Mouse (Mus musculus) intestine, embryonic 14.5 days (tissue): ENCODE data around the gene Nlrc4. TPM values are rescaled to one million over a fixed set of nuclear protein-coding genes. Genes with fewer than 3 reads are reported as not detected.

Source experiments
- ATAC-seq: fragments of 200-750 bp; cut with Nextera tagmentation; replicated peaks from 2 replicates; pipeline ENCODE4 v1.8.0; 2017; ENCODE audit warnings: low read depth, moderate number of reproducible peaks, moderate TSS enrichment, moderate library complexity; ENCODE audit not compliant: low FRiP score, low TSS enrichment
- DNase-seq: peaks from one replicate; pipeline ENCODE4 v3.0.0-alpha.2; 2018; ENCODE audit warnings: low spot score
- H3K27ac ChIP-seq: fragments of 300-500 bp; sonication (generic); 2 replicates; pipeline ENCODE4 v1.5.1; 2014; ENCODE audit warnings: low read depth, mild to moderate bottlenecking, control low read depth
- H3K27me3 ChIP-seq: fragments of 300-500 bp; sonication (generic); replicated peaks from 2 replicates; pipeline ENCODE4 v1.6.1; 2014; ENCODE audit warnings: low read length, control low read depth; ENCODE audit not compliant: control insufficient read depth, insufficient read depth
- H3K36me3 ChIP-seq: fragments of 300-500 bp; sonication (generic); 2 replicates; pipeline ENCODE4 v1.6.1; 2014; ENCODE audit warnings: low read length, control low read depth; ENCODE audit not compliant: control insufficient read depth, insufficient read depth
- H3K4me1 ChIP-seq: fragments of 300-500 bp; sonication (generic); replicated peaks from 2 replicates; pipeline ENCODE4 v1.6.1; 2014; ENCODE audit warnings: low read length, control low read depth, mixed read lengths; ENCODE audit not compliant: control insufficient read depth, insufficient read depth
- H3K4me2 ChIP-seq: fragments of 300-500 bp; sonication (generic); 2 replicates; pipeline ENCODE4 v1.6.1; 2014; ENCODE audit warnings: low read length
- H3K4me3 ChIP-seq: fragments of 300-500 bp; sonication (generic); 2 replicates; pipeline ENCODE4 v1.5.1; 2014; ENCODE audit warnings: low read depth, low read length, control low read depth, mixed read lengths
- H3K9ac ChIP-seq: fragments of 300-500 bp; sonication (generic); 2 replicates; pipeline ENCODE4 v1.6.1; 2014; ENCODE audit warnings: mild to moderate bottlenecking, low read length
- H3K9me3 ChIP-seq: fragments of 300-500 bp; sonication (generic); 2 replicates; pipeline ENCODE4 v1.6.1; 2016; ENCODE audit warnings: low read length, control low read depth; ENCODE audit not compliant: control insufficient read depth
- WGBS: fragments of 180-500 bp; shearing (Covaris S2); extraction: QIAGEN DNeasy Blood & Tissue Kit; methylation state at CpG from one replicate; pipeline ENCODE4 v1.1.7; 2014; 5-methylcytosine and 5-hydroxymethylcytosine counted together
- polyA plus RNA-seq: library from polyadenylated mRNA; unstranded; fragments of >200 nt; fragmentation: Nextera tagmentation; extraction: Ambion mirVana; gene quantifications from 2 replicates; pipeline ENCODE4 v1.2.1, GENCODE M21; 2014

Gene Nlrc4
- polyA plus RNA-seq, 1 experiment from 2014 or later, result 6.3 TPM

- Histone ChIP-seq H3K4me3 (no peak overlapping the region), H3K27ac (no peak overlapping the region), H3K9ac (no peak overlapping the region), H3K27me3 (no peaks in the 10 kb centered on the region), H3K36me3 (no peaks in the 10 kb centered on the region), H3K9me3 (no peaks in the 10 kb centered on the region), H3K4me1 (no peaks in the 10 kb centered on the region), H3K4me2 (no peak overlapping the region)
- ATAC-seq (no peak), DNase-seq (no peak)
- 91% methylated on average over 10 of the region's 10 CpGs for WGBS
Measured at GRCm38 (mm10) chr17:74449776-74450175, 9.2 kb downstream of the Nlrc4 start.

GRCm38 (mm10) chr17:74440486-74440885 lies 18.5 kb downstream of the Nlrc4 start:
- Histone ChIP-seq H3K9me3 (no peaks in the 10 kb centered on the region), H3K27ac (no peak overlapping the region), H3K4me1 (no peaks in the 10 kb centered on the region), H3K36me3 (no peaks in the 10 kb centered on the region), H3K4me2 (no peak overlapping the region), H3K9ac (no peak overlapping the region), H3K4me3 (no peak overlapping the region), H3K27me3 (no peaks in the 10 kb centered on the region)
- ATAC-seq (no peak), DNase-seq (no peak)
- 76% methylated on average over 5 of the region's 5 CpGs for WGBS

GRCm38 (mm10) chr17:74437762-74438161 lies 21.2 kb downstream of the Nlrc4 start:
- H3K36me3 ChIP-seq, result no peaks in the 10 kb centered on the region
- H3K4me1 ChIP-seq, result no peaks in the 10 kb centered on the region
- no peak overlapping the region for H3K27ac ChIP-seq
- H3K9ac ChIP-seq, result no peak overlapping the region
- ATAC-seq, result peak; percentile 80
- H3K27me3 ChIP-seq, result no peaks in the 10 kb centered on the region
- H3K9me3 ChIP-seq, result no peaks in the 10 kb centered on the region
- no peak overlapping the region for H3K4me2 ChIP-seq
- no peak for DNase-seq
- no peak overlapping the region for H3K4me3 ChIP-seq
- 71% methylated on average over 9 of the region's 9 CpGs for WGBS

GRCm38 (mm10) chr17:74432631-74433030 lies 26.3 kb downstream of the Nlrc4 start:
- no peak overlapping the region for H3K27ac ChIP-seq
- DNase-seq, result no peak
- H3K27me3 ChIP-seq, result no peaks in the 10 kb centered on the region
- H3K4me3 ChIP-seq, result no peak overlapping the region
- no peaks in the 10 kb centered on the region for H3K4me1 ChIP-seq
- no peak overlapping the region for H3K9ac ChIP-seq
- no peaks in the 10 kb centered on the region for H3K9me3 ChIP-seq
- no peak for ATAC-seq
- H3K36me3 ChIP-seq, result 0 out of 2 replicates have a peak, but pooled peaks cover 2% of the 10 kb centered on the region
- no peak overlapping the region for H3K4me2 ChIP-seq
- WGBS, result 90% methylated on average over 5 of the region's 5 CpGs

- H3K9ac ChIP-seq, result no peak overlapping the region
- no peak overlapping the region for H3K4me2 ChIP-seq
- H3K27me3 ChIP-seq, result no peaks in the 10 kb centered on the region
- no peak for ATAC-seq
- H3K4me1 ChIP-seq, result no peaks in the 10 kb centered on the region
- H3K4me3 ChIP-seq, result no peak overlapping the region
- no peaks in the 10 kb centered on the region for H3K9me3 ChIP-seq
- no peak for DNase-seq
- peaks cover 12% of the 10 kb centered on the region for H3K36me3 ChIP-seq
- WGBS, result 74% methylated on average over 13 of the region's 13 CpGs
- no peak overlapping the region for H3K27ac ChIP-seq
Measured at GRCm38 (mm10) chr17:74431481-74431880, 27.5 kb downstream of the Nlrc4 start.

- Histone ChIP-seq H3K4me1 (no peaks in the 10 kb centered on the region), H3K27ac (no peak overlapping the region), H3K9ac (no peak overlapping the region), H3K27me3 (no peaks in the 10 kb centered on the region), H3K36me3 (peaks cover 24% of the 10 kb centered on the region), H3K4me2 (no peak overlapping the region), H3K9me3 (no peaks in the 10 kb centered on the region), H3K4me3 (no peak overlapping the region)
- no peak for DNase-seq
- 80% methylated on average over 8 of the region's 8 CpGs for WGBS
- no peak for ATAC-seq
Measured at GRCm38 (mm10) chr17:74430074-74430473, 28.9 kb downstream of the Nlrc4 start.

GRCm38 (mm10) chr17:74424401-74425005 lies 34.4 kb downstream of the Nlrc4 start:
- Histone ChIP-seq H3K36me3 (peaks cover 72% of the 10 kb centered on the region), H3K4me1 (no peaks in the 10 kb centered on the region), H3K4me3 (no peak overlapping the region), H3K27me3 (no peaks in the 10 kb centered on the region), H3K27ac (no peak overlapping the region), H3K9ac (no peak overlapping the region), H3K9me3 (no peaks in the 10 kb centered on the region), H3K4me2 (no peak overlapping the region)
- DNase-seq, result no peak
- ATAC-seq, result no peak
- 89% methylated on average over 12 of the region's 12 CpGs for WGBS

- Histone ChIP-seq H3K9me3 (no peaks in the 10 kb centered on the region), H3K9ac (no peak overlapping the region), H3K4me2 (no peak overlapping the region), H3K4me3 (no peak overlapping the region), H3K36me3 (peaks cover 85% of the 10 kb centered on the region), H3K27me3 (no peaks in the 10 kb centered on the region), H3K27ac (no peak overlapping the region), H3K4me1 (no peaks in the 10 kb centered on the region)
- DNase-seq (no peak), ATAC-seq (no peak)
- WGBS, result 83% methylated on average over 2 of the region's 2 CpGs
Measured at GRCm38 (mm10) chr17:74420656-74421055, 38.3 kb downstream of the Nlrc4 start.

- Histone ChIP-seq H3K9me3 (no peaks in the 10 kb centered on the region), H3K4me1 (no peaks in the 10 kb centered on the region), H3K4me3 (no peak overlapping the region), H3K9ac (no peak overlapping the region), H3K27me3 (no peaks in the 10 kb centered on the region), H3K27ac (no peak overlapping the region), H3K36me3 (peaks cover 86% of the 10 kb centered on the region), H3K4me2 (no peak overlapping the region)
- DNase-seq (no peak), ATAC-seq (no peak)
- 46% methylated on average over 4 of the region's 4 CpGs for WGBS
Measured at GRCm38 (mm10) chr17:74418171-74418570, 40.8 kb downstream of the Nlrc4 start.
